Mouse (Mus musculus) 3134 (cell line): ENCODE measurements around the gene Sfxn3.

Source experiments
- DNase-seq: peaks from one replicate; pipeline ENCODE4 v3.0.0-alpha.2; 2011; ENCODE audit warnings: low spot score; ENCODE audit not compliant: insufficient read length; ENCODE audit errors: extremely low read depth

Sfxn3 gene

GRCm38 (mm10) chr19:45045651-45046050 is 1.7 kb upstream of the Sfxn3 start, which contains the start of gene Pdzd7:
TSS of gene Pdzd7 (minus strand) at chr19:45045717.
- DNase-seq = no peak

DNA sequence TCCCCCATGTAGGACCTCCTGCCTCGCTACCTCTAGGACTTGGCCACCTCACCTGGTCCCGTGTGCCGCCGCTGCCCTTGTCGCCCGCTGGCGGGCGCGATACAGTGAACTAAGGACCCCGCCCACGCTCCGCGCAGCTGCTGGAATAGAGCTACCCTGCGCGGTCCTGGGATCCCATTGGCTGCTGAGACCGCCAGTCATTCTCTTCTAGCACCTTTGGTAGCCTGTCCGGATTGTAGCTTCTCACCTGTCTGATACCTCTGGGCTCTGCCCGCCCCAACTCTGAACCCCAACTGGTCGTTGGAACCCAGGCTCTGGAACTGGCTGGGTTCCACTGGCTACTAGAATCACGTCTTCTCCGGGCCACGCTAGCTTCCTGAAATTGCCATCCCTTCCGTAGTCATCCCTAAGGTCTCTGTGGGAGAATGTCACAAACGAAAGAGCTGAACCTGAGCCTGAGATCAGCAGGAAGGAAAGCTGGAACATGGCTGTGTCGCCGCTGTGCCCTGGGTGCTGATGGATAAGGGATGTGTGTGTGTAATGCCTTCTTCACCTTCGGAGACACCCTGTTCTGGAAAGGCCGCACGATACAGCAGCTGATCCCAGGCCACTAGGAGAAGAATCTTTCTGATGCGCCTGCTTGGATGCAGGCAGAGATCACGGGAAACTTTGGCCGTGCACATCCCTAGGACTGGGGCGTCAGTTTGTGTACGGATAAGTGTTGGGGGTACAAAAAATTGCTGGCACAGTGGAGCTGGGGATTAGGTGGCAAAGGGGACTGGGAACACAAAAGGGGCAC is 581 bp upstream of the Sfxn3 start:
- DNase-seq = peak; percentile 71

GRCm38 (mm10) chr19:45047935-45048643 is 786 bp downstream of the Sfxn3 start:
- DNase-seq = peak; percentile 76

GRCm38 (mm10) chr19:45048644-45049365 is 1.5 kb downstream of the Sfxn3 start:
- DNase-seq = no peak

GRCm38 (mm10) chr19:45049523-45049922 is 2.2 kb downstream of the Sfxn3 start:
- DNase-seq = peak; percentile 58

- no peak for DNase-seq
Measured at GRCm38 (mm10) chr19:45053451-45053850, 6.1 kb downstream of the Sfxn3 start.

DNA sequence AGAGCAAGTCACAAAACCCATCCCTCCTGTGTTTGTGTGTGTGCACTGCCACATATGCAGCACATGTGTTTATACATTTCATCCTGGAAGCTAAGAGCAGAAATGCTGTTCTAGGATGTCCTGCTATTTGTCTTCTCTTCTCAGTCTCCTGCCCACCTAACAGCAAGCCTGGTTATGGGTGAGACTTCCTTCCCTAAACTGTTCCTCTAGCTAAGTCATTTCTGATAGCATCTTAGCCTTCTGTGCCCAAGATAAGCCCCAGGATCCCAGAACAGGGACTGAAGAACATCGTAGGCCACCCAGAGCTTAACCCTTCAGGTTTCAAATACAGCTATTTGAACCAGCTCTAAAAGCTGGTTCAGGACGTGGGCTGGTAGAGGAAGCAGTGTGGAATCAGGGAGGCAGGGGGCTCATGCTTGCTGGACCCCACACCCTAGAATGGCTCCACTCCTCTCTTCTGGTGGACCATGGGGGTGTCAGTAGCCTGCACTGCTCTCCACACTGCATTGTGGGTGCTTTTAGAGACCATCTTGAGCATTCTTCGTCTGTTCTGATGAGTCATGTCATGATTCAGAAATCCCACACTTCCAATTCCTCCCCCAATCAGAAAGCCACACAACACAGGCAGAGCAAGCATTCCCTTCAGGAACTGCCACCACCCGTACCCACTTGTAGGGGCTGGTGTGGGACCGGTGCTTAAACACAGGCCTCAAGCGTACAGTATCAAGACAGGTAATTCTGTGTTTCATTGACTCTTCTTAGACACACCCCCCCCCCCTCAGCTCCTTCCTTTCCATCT is 7.8 kb downstream of the Sfxn3 start:
- peak; percentile 71 for DNase-seq

DNA sequence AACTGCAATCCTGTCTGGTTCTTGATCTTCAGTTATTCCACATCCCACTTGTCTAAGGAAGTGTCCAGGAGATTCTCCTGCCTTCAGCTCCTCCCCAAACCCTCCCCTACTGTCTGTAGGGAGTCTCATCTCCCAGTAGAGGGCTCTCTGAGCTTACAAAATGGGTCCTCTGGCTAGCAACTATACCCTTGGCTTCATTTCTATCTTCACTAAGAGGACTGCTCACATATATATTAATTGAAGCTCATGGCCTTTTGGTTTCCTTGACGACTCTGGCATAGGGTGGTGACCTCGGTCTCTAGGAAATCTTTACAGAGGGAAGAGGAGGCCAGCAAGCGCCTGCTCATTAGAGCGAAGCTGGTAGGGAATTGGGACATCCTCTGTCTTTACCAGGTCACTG is 9.1 kb downstream of the Sfxn3 start:
- DNase-seq = no peak

DNA sequence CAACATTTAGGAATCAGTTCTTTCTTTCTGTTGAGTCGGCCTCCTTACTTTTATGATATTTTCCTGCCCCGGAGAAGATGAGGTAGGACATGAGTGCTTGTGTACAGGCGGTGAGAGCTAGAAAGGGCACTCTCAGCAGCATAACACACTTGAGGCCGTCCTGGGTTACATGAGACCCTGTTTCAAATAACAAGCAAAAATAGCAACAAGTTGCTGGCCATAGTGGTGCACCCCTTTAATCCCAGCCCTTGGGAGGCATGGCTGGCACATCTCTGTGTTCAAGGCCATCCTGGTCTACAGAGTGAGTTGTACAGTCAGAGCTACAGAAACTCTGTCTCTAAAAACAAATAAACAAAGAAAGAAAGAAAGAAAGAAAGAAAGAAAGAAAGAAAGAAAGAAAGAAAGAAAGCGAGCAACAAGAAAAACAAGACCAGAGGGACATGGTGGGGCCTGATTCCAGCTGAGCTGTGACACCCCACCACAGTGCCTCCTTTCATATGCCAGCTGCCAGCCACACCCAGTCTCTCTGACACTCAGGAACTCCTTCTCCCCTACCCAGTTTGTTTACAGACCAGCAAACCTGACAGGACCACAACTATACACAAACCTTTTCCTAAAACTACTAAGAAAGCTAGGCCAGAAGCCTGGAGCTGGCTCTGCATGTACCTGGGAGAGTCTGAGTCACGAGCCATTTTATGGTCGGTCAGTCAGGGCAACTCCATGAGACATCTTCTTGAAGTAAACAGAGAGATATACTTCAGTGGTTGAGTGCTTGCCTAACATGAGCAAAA is 9.8 kb downstream of the Sfxn3 start:
- no peak for DNase-seq

- DNase-seq = no peak
Measured at GRCm38 (mm10) chr19:45057724-45058112, 10.4 kb downstream of the Sfxn3 start.

DNA sequence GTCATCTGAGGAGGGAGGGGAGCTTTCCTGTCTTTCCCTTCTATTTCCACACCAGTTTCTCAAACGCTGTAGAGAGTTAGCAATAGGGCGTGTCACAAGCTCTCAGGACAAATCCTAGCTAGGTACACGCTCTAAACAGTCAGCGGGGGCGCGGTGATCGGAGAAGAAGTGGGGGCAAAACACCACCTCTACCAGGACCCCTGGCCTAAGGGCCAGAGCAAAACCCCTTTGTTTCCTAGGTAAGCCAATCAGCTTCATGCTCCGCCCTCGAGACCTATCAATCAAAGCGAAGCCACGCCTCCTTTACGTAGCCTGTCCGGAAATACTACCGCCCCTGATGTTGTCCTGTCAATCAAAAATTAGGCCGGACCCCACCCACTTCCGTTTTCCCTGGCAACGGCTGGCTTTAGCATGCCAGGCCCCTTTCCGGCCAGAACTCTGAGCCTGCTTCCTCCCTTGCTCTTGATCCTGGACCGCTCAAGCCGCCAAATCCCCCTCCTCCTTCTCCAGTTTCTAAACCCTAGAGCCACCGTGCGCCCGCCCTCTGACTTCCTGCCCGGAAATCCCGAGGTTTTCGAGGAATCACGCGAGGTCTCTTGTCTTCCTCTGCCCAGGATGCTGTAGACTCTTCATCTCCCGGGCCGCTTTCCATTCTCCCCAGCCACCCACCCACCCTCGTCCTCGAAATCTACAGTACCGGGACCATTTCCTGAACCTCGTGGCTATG is 11.0 kb downstream of the Sfxn3 start:
- DNase-seq = peak; percentile 91

- no peak for DNase-seq
Measured at GRCm38 (mm10) chr19:45058841-45059240, 11.5 kb downstream of the Sfxn3 start.

- no peak for DNase-seq
Measured at GRCm38 (mm10) chr19:45063565-45064292, 16.4 kb downstream of the Sfxn3 start.

DNA sequence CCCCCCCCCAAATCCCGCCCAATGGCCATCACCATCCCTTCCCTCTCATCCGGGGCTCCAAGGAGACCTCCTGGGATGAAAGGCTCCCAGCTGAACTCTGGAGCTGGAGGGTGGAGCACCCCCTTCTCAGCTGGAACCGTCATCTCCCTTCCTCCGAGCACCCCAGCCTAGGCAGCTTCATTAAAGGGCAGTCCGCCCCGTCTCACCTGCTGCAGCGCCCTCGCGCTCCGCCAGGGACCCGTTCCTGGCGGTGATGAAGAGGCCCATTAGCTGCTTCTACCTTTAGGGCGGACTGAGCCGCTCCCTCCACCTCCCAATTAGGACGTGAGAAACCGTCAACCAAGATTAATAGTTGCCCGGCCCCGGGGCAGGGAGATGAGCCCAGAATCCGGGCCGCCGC is 17.9 kb downstream of the Sfxn3 start:
- DNase-seq = no peak

- DNase-seq = no peak
Measured at GRCm38 (mm10) chr19:45067170-45067569, 19.9 kb downstream of the Sfxn3 start.

- DNase-seq = no peak
Measured at GRCm38 (mm10) chr19:45067758-45068510, 20.6 kb downstream of the Sfxn3 start.

DNA sequence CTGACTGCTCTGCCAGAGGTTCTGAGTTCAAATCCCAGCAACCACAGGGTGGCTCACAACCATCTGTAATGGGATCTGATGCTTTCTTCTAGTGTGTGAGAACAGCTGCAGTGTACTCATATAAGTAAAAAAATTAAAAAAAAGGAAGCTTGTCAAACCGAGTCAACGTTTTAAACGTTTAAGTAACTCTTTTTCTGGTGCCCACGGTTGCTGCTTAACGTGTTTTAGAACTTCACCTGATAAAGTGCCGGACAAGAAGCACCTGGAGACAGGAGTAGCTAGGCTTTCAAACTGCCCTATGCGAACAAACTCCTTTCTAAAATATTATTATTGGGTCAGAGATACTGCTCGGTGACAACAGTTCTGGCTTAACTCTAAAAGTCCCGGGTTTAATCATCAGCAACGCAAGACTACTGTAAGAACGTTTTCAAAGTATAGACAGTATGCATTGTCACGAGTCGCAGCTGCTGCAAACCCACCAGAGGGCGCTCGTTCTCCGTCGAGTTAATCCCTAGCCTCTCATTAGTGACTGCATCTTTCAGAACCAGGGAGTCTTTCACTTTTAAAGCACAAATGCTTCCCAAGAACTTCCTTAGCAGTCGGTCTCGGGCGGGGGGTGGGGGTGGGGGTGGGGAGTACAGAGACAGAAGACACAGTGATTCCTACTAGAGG is 26.7 kb downstream of the Sfxn3 start:
- peak; percentile 63 for DNase-seq
